Mouse (Mus musculus) CD4-positive, CD25-positive, alpha-beta regulatory T cell, adult 4 months (primary cell): ENCODE results near the gene Brms1. TPM values are rescaled to one million over a fixed set of nuclear protein-coding genes. Genes with fewer than 3 reads are reported as not detected.
A peak's percentile ranks its signal among the peaks of the same experiment; 100 is the strongest.
"Not testable (repeated sequence)": the region's sequence is repeated elsewhere in the genome, so short reads cannot be mapped to it uniquely, and the experiment has no call there.

Experiments
- ATAC-seq: one replicate; pipeline ENCODE4 v1.8.0; 2017
- polyA plus RNA-seq, 2 experiments: library from polyadenylated mRNA; unstranded; fragments of 100-300 nt; shearing (Covaris generic); gene quantifications; one replicate each; pipeline ENCODE4 v1.2.1; 2017

The Brms1 gene
- polyA plus RNA-seq: 100 to 1,000 TPM in 1 of 2 experiments, 10 to 100 TPM in 1; 85.7 to 136 TPM

GRCm38 (mm10) chr19:5040862-5041523 is at the start of gene Brms1:
TSS of gene Brms1 (plus strand) at chr19:5041354.
- peak; percentile 75 for ATAC-seq

GRCm38 (mm10) chr19:4992371-4992770 is 48.8 kb upstream of the Brms1 start:
- no peak for ATAC-seq

- ATAC-seq: peak; percentile 94
These were observed 48.2 kb upstream of the Brms1 start for GRCm38 (mm10) chr19:4992904-4993303.

- ATAC-seq: peak; percentile 42
These were observed 47.1 kb upstream of the Brms1 start for GRCm38 (mm10) chr19:4994043-4994442.

- ATAC-seq: no peak
These were observed 41.6 kb upstream of the Brms1 start for GRCm38 (mm10) chr19:4999445-5000140.

- ATAC-seq: peak; percentile 95
These were observed 39.3 kb upstream of the Brms1 start for GRCm38 (mm10) chr19:5001666-5002406.

GRCm38 (mm10) chr19:5003644-5004043 is 37.5 kb upstream of the Brms1 start:
- not testable (repeated sequence) for ATAC-seq

- ATAC-seq: no peak
These were observed 36.2 kb upstream of the Brms1 start for GRCm38 (mm10) chr19:5004925-5005324.

- ATAC-seq: no peak
These were observed 28.0 kb upstream of the Brms1 start for GRCm38 (mm10) chr19:5013138-5013537.

- ATAC-seq: peak; percentile 56
These were observed 26.2 kb upstream of the Brms1 start for GRCm38 (mm10) chr19:5014961-5015398.

- ATAC-seq: no peak
These were observed 24.9 kb upstream of the Brms1 start for GRCm38 (mm10) chr19:5016221-5016742.

- peak; percentile 81 for ATAC-seq
These were observed 24.4 kb upstream of the Brms1 start for GRCm38 (mm10) chr19:5016782-5017181.

GRCm38 (mm10) chr19:5017611-5018010 is 23.5 kb upstream of the Brms1 start:
- ATAC-seq: no peak

- ATAC-seq: no peak
These were observed 23.0 kb upstream of the Brms1 start for GRCm38 (mm10) chr19:5018191-5018590.

GRCm38 (mm10) chr19:5021416-5021815 is 19.7 kb upstream of the Brms1 start:
- ATAC-seq: no peak

- peak; percentile 92 for ATAC-seq
These were observed 17.3 kb upstream of the Brms1 start, which contains the start of gene Slc29a2 for GRCm38 (mm10) chr19:5023621-5024479. TSS of gene Slc29a2 (plus strand) at chr19:5023860.

- no peak for ATAC-seq
These were observed 15.0 kb upstream of the Brms1 start for GRCm38 (mm10) chr19:5026111-5026510.

- no peak for ATAC-seq
These were observed 8.5 kb upstream of the Brms1 start for GRCm38 (mm10) chr19:5032686-5033085.

- ATAC-seq: no peak
These were observed 4.6 kb upstream of the Brms1 start for GRCm38 (mm10) chr19:5036577-5036976.

GRCm38 (mm10) chr19:5037678-5038571 is 3.2 kb upstream of the Brms1 start:
- no peak for ATAC-seq

- peak; percentile 85 for ATAC-seq
These were observed 2.4 kb upstream of the Brms1 start, which contains the start of the genes B4gat1 and AC124502.3 for GRCm38 (mm10) chr19:5038709-5039156. TSS of gene B4gat1 (plus strand) at chr19:5038826. TSS of gene AC124502.3 (plus strand) at chr19:5038891.
